Mouse (Mus musculus) thymus, adult 2 months (tissue): ENCODE results near the gene Ambp. TPM values are rescaled to one million over a fixed set of nuclear protein-coding genes. Genes with fewer than 3 reads are reported as not detected.

Experiments
- DNase-seq: peaks from one replicate; pipeline ENCODE4 v3.0.0; 2021
- H3K27ac ChIP-seq: fragments of 200-500 bp; 2 replicates; pipeline ENCODE4 v1.5.1; 2012; ENCODE audit warnings: low read length, control low read depth; ENCODE audit not compliant: control insufficient read depth, insufficient read depth
- H3K27me3 ChIP-seq: fragments of 200-500 bp; 2 replicates; pipeline ENCODE4 v1.6.1; 2012; ENCODE audit warnings: mild to moderate bottlenecking, low read length, moderate library complexity, mixed read lengths; ENCODE audit not compliant: control insufficient read depth, insufficient read depth
- H3K36me3 ChIP-seq: fragments of 200-500 bp; 2 replicates; pipeline ENCODE4 v1.6.1; 2012; ENCODE audit warnings: mild to moderate bottlenecking, low read length, moderate library complexity; ENCODE audit not compliant: control insufficient read depth, insufficient read depth
- H3K4me1 ChIP-seq: fragments of 200-500 bp; replicated peaks from 2 replicates; pipeline ENCODE4 v1.6.1; 2012; ENCODE audit warnings: low read length; ENCODE audit not compliant: control insufficient read depth, insufficient read depth
- H3K4me3 ChIP-seq: fragments of 200-500 bp; 2 replicates; pipeline ENCODE4 v1.5.1; 2012; ENCODE audit warnings: mild to moderate bottlenecking, low read length, control low read depth, moderate library complexity; ENCODE audit not compliant: control insufficient read depth, insufficient read depth
- CTCF ChIP-seq: fragments of 200-500 bp; IDR thresholded peaks from 2 replicates; pipeline ENCODE4 v1.5.1; 2012; ENCODE audit warnings: mild to moderate bottlenecking, control low read depth, low read length, moderate library complexity, borderline replicate concordance; ENCODE audit not compliant: control insufficient read depth, poor library complexity, insufficient read depth; ENCODE audit errors: extremely low read depth
- POLR2A ChIP-seq: fragments of 200-500 bp; IDR thresholded peaks from 2 replicates; pipeline ENCODE4 v1.6.1; 2012; ENCODE audit warnings: mild to moderate bottlenecking, low read length, control low read depth, moderate library complexity; ENCODE audit not compliant: control insufficient read depth, poor library complexity, insufficient read depth; ENCODE audit errors: extremely low read depth
- WGBS: fragments of 180-500 bp; shearing (Covaris S2); methylation state at CpG from one replicate; pipeline ENCODE4 v1.1.7; 2018; 5-methylcytosine and 5-hydroxymethylcytosine counted together
- polyA plus RNA-seq: library from polyadenylated mRNA; depleted of rRNA; stranded (reverse); fragments of >200 nt; gene quantifications from 2 replicates; pipeline ENCODE4 v1.2.3, GENCODE M21; 2012

Gene Ambp
- polyA plus RNA-seq, 1 experiment, result 0.27 TPM

DNA sequence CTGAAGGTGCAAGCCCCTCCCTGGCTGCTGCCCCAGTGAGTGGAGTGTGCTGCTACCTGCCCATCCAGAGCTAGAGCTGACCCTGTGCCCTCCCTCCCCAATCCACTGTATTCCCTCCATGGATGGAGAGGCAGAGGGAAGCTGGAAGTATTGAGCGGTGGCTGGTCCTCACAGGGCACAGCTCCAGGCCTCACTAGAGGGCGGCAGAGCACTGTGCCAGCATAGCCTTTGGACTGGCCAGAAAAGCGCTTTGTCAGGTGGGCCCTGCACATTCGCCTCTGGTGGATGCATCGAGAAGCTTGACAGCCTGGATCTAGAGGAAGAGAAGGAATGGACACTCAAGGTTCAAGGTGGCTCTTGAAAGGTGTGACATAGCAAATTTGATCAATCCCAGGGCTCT, 27.0 kb upstream of the Ambp start:
- no peaks in the 10 kb centered on the region for H3K36me3 ChIP-seq

DNA sequence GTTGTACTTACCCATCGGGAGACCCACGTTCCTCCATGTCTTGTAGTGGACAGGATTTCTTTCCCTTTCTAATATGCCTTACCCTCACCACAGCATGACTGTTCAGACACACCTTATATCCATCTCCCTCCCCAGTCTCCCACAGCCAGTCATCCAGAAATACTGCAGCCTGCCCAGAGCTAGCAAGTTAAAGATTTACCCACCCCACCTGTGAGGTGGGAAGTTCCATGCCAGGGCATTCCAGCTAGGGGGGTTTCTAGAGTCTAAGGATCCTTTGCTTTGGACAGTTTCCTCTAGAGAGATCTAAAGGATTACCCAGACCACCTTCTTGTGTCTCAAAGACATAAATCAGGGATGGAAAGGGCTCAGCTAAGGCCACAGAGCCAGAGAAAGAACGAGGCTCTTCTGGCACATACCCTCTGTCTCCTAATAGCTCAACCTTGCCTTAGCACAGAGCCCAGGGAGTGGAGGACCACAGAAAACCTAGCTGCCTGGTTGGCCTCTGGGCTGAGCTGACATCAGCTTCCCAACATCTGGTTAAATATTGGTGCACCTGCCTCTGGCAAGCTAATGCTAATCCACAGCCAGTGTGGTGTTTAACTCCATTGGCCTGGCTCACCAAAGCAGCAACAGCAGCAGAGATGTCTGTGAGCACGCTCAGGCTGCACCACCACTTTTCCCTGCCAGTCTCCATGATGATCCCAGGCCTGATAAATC, 17.5 kb upstream of the Ambp start, which contains the start of gene Kif12:
Kif12 (minus strand) TSS at position 163 of the 717 bp plus-strand sequence.
- WGBS, result 83% methylated on average over 4 of the region's 4 CpGs
- H3K4me1 ChIP-seq, result no peaks in the 10 kb centered on the region
- TF ChIP-seq CTCF (no peak), POLR2A (no peak)
- no peaks in the 10 kb centered on the region for H3K36me3 ChIP-seq
- H3K4me3 ChIP-seq, result no peak within 1 kb of the TSS
- no peak within 1 kb of the TSS for H3K27ac ChIP-seq
- no peak for DNase-seq
- no peaks in the 10 kb centered on the region for H3K27me3 ChIP-seq

More for the DNA sequence above, 27.0 kb upstream of the Ambp start:
- Histone ChIP-seq H3K4me1 (0 out of 2 replicates have a peak, but pooled peaks cover 3% of the 10 kb centered on the region), H3K27ac (no peak overlapping the region), H3K27me3 (no peaks in the 10 kb centered on the region), H3K4me3 (no peak overlapping the region)
- TF ChIP-seq CTCF (peak; percentile 74; the same call in 1 of the 2 replicates), POLR2A (no peak)
- WGBS, result 20% methylated on average over 5 of the region's 5 CpGs
- DNase-seq, result peak; percentile 50

DNA sequence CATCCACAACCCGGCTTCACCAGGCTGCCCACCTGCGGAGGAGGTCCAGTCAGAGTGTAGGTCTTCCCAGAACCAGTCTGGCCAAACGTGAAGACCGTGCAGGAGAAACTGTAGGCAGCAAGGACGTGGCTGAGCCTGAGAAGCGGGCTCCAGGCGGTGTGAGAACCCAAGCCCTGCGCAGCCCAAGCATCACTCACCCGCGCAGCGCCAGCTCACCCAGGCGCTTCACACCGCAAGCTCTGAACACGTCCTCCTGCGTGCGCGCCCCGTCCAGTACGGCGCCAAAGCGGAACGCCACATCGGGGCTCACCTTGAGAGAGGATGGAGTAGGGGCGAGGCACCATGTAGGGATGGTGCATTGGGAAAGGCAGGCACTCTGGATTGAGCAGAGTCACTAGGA, 16.5 kb upstream of the Ambp start:
- Histone ChIP-seq H3K4me1 (peaks cover 8% of the 10 kb centered on the region), H3K36me3 (no peaks in the 10 kb centered on the region), H3K27ac (no peak overlapping the region), H3K4me3 (no peak overlapping the region), H3K27me3 (no peaks in the 10 kb centered on the region)
- no peak for DNase-seq
- TF ChIP-seq CTCF (no peak), POLR2A (no peak)
- 58% methylated on average over 24 of the region's 24 CpGs for WGBS

DNA sequence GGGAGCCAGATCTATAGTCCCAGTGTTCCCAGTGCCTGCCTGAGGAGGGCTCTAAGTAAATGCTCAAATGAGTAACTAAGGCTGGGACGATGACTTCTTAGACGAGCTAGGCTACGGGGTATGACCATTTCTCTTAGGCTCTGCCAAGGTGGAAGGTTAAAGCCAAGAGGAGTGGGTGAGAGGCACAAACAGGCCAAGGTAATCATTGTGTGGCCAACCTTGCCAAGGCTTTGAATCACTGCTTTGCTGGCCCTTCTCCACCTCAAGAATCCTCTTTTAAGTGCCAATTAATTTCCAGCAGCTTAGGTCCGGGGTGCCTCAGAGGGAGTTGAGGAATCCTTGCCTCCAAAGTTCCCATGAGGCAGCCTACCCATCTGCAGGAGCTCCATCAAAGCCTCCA, 15.5 kb upstream of the Ambp start:
- no peak overlapping the region for H3K4me3 ChIP-seq
- DNase-seq, result no peak
- TF ChIP-seq POLR2A (no peak), CTCF (no peak)
- H3K27ac ChIP-seq, result no peak overlapping the region
- peaks cover 12% of the 10 kb centered on the region for H3K4me1 ChIP-seq
- 86% methylated on average over 4 of the region's 4 CpGs for WGBS
- no peaks in the 10 kb centered on the region for H3K27me3 ChIP-seq
- no peaks in the 10 kb centered on the region for H3K36me3 ChIP-seq

DNA sequence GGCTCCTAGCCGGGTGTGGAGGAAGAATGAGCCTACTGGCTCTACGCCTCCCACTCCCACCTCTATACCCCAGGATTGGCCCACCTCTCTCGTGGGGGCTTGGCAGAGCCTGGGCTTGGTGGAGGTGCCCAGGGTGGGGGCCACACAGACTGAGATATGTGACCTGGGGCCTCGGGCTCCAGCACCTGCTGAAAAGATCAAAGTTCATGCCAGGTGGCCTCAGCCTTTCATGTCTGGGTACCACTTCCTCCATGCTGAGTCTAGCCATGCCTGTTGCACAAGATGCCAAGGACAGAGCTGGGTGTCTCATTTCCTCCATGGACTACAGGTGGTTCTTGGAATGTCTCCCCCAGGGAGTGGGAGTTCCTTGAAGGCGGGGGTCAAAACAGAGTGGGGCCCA, 11.7 kb upstream of the Ambp start:
- TF ChIP-seq POLR2A (no peak), CTCF (no peak)
- WGBS, result 63% methylated on average over 5 of the region's 5 CpGs
- Histone ChIP-seq H3K27me3 (no peaks in the 10 kb centered on the region), H3K4me1 (peaks cover 12% of the 10 kb centered on the region), H3K27ac (no peak overlapping the region), H3K36me3 (no peaks in the 10 kb centered on the region), H3K4me3 (no peak overlapping the region)
- DNase-seq, result peak; percentile 43

DNA sequence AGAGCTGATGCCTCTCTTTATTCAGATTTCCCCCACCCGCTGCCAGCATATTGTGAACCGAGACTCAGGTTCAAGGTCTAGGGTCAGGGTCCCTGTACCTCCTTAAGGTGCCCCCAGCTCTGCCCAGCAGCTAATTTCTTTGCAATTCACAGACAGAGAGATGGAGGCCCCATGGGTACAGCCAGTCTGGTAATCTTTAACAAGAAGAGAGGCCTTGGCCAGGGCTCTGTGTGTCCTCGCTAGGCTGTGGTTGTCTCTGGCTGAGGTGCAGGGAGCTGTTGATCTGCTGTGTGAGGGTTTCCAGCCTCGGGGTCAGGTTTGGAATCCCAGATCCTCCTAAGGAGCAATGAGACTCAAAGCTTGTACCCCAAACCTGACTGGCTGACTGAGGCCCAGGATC, 11.0 kb upstream of the Ambp start:
- Histone ChIP-seq H3K27me3 (no peaks in the 10 kb centered on the region), H3K27ac (no peak overlapping the region), H3K36me3 (no peaks in the 10 kb centered on the region), H3K4me3 (no peak overlapping the region), H3K4me1 (peaks cover 12% of the 10 kb centered on the region)
- no peak for TF ChIP-seq POLR2A
- TF ChIP-seq CTCF, result no peak
- no peak for DNase-seq
- 96% methylated on average over 4 of the region's 4 CpGs for WGBS
